ENCODE assay signal across 28 mouse cellular contexts in genomic region chr15:50580811-50581210, GRCm38 (mm10).
DNase-seq lines count a peak whose midpoint lies in the region; ATAC-seq and TF ChIP-seq lines count a peak whose summit lies in the region.
"Had no signal": no experiment of that assay in that cellular context is flagged by ENCODE, and none has a peak within 500 bp of the region (broad histone marks: within the 10 kb centered on the region; RNA-seq: fewer than 3 reads in every experiment).

No protein-coding gene starts in this region.

- H3K27ac ChIP-seq in heart, embryonic 10.5 days, result no peak overlapping the region
- no peak overlapping the region for H3K27ac ChIP-seq in liver, postnatal 0 days (ENCODE audit: low read depth)
- H3K27ac ChIP-seq in liver, embryonic 14.5 days, result no peak overlapping the region
- H3K27ac ChIP-seq: embryonic facial prominence, embryonic 10.5 days; embryonic facial prominence, embryonic 13.5 days; forebrain, embryonic 12.5 days; forebrain, embryonic 15.5 days; heart, embryonic 15.5 days; hindbrain, embryonic 14.5 days; hindbrain, postnatal 0 days had no signal

- no peak overlapping the region for H3K9ac ChIP-seq in liver, postnatal 0 days (replicated peaks)
- H3K9ac ChIP-seq in liver, embryonic 14.5 days (replicated peaks), result no peak overlapping the region
- H3K9ac ChIP-seq: embryonic facial prominence, embryonic 13.5 days; forebrain, embryonic 12.5 days; forebrain, embryonic 15.5 days; heart, embryonic 15.5 days; hindbrain, embryonic 14.5 days had no signal

- H3K4me1 ChIP-seq in heart, embryonic 10.5 days, result no peaks in the 10 kb centered on the region
- H3K4me1 ChIP-seq in liver, postnatal 0 days (ENCODE audit: insufficient read depth), result no peaks in the 10 kb centered on the region
- H3K4me1 ChIP-seq in liver, embryonic 14.5 days (replicated peaks; ENCODE audit: control insufficient read depth in 2 of 2, insufficient read depth in 2 of 2, low read length in 1 of 2), result no peaks in the 10 kb centered on the region
- H3K4me1 ChIP-seq: embryonic facial prominence, embryonic 10.5 days; embryonic facial prominence, embryonic 13.5 days; forebrain, embryonic 12.5 days; heart, embryonic 15.5 days had no signal

- no peak overlapping the region for H3K4me2 ChIP-seq in liver, postnatal 0 days (ENCODE audit: low read depth, low read length)
- H3K4me2 ChIP-seq in liver, embryonic 14.5 days (ENCODE audit: low read depth), result no peak overlapping the region
- H3K4me2 ChIP-seq: embryonic facial prominence, embryonic 13.5 days; forebrain, embryonic 12.5 days; forebrain, embryonic 15.5 days; heart, embryonic 15.5 days; hindbrain, embryonic 14.5 days had no signal

- 61% methylated on average over 5 of the region's 5 CpGs for WGBS in heart, embryonic 10.5 days
- WGBS in liver, postnatal 0 days (ENCODE audit: insufficient replicate concordance), result 83% methylated on average over 5 of the region's 5 CpGs
- WGBS in liver, embryonic 14.5 days (ENCODE audit: insufficient replicate concordance), result 54% methylated on average over 5 of the region's 5 CpGs

- H3K9me3 ChIP-seq in heart, embryonic 10.5 days, result no peaks in the 10 kb centered on the region
- no peaks in the 10 kb centered on the region; the same call in 1 of the 2 replicates for H3K9me3 ChIP-seq in liver, postnatal 0 days (ENCODE audit: low read length)
- no peaks in the 10 kb centered on the region for H3K9me3 ChIP-seq in liver, embryonic 14.5 days (ENCODE audit: control insufficient read depth, low read length)
- H3K9me3 ChIP-seq: forebrain, embryonic 12.5 days; forebrain, embryonic 15.5 days; heart, embryonic 15.5 days had no signal

- intact Hi-C loops in heart, postnatal 36 days (cut with DNase I), result loop anchor here (1.0 kb wide), 1 partner anchor 13 kb away; no protein-coding TSS in a partner anchor

- DNase-seq in heart, embryonic 10.5 days (ENCODE audit: low spot score), result peak; percentile 77
- no peak for DNase-seq in heart, postnatal 36 days
- DNase-seq in liver, result peak; percentile 5
- DNase-seq in liver, postnatal 0 days, result no peak
- peak in 2 of 3 experiments; percentile 1 to 4 for DNase-seq in liver, embryonic 14.5 days (ENCODE audit: low read depth in 3 of 3, low spot score in 3 of 3)
- DNase-seq in right cerebral cortex, postnatal 10 days (ENCODE audit: low spot score in 2 of 2), result no peak
- no peak for DNase-seq in cerebellum, postnatal 4 days (ENCODE audit: low spot score in 2 of 2)
- DNase-seq: adrenal gland, adult 2 months; adrenal gland, postnatal 14 days; cerebellum, adult 11 months; cerebellum, adult 2 months; cerebellum, adult 9-11 months; cerebellum, postnatal 25 days; embryo, embryonic 11 days; gastrocnemius, postnatal 10 days; gastrocnemius, postnatal 36 days; heart, postnatal 10 days; heart, postnatal 4 days had no signal

- no peak overlapping the region for H3K4me3 ChIP-seq in heart, embryonic 10.5 days
- no peak overlapping the region for H3K4me3 ChIP-seq in liver, postnatal 0 days (ENCODE audit: low read depth, low read length)
- H3K4me3 ChIP-seq in liver, embryonic 14.5 days (ENCODE audit: insufficient read depth in 1 of 2, low read depth in 2 of 2, low read length in 2 of 2), result no peak overlapping the region
- H3K4me3 ChIP-seq: embryonic facial prominence, embryonic 10.5 days; embryonic facial prominence, embryonic 13.5 days; erythroblast, embryonic 14.5 days; forebrain, embryonic 12.5 days; forebrain, embryonic 15.5 days; heart, embryonic 15.5 days had no signal

- no peaks in the 10 kb centered on the region for H3K27me3 ChIP-seq in heart, embryonic 10.5 days (ENCODE audit: insufficient read depth, poor library complexity, severe bottlenecking)
- no peaks in the 10 kb centered on the region for H3K27me3 ChIP-seq in liver, postnatal 0 days (ENCODE audit: insufficient read depth, low read length)
- no peaks in the 10 kb centered on the region for H3K27me3 ChIP-seq in liver, embryonic 14.5 days (ENCODE audit: control insufficient read depth, insufficient read depth, low read length)
- H3K27me3 ChIP-seq: embryonic facial prominence, embryonic 13.5 days; forebrain, embryonic 12.5 days; forebrain, embryonic 15.5 days; heart, embryonic 15.5 days had no signal

- TF ChIP-seq CTCF in liver, postnatal 0 days (IDR thresholded peaks at IDR 0.05; ENCODE audit: low read depth), result no peak
- no peak for TF ChIP-seq CTCF in liver, embryonic 14.5 days (IDR thresholded peaks at IDR 0.05; ENCODE audit: low read depth)

- TF ChIP-seq EP300 in liver, postnatal 0 days (IDR thresholded peaks at IDR 0.05; ENCODE audit: low read depth), result no peak
- TF ChIP-seq EP300 in liver, embryonic 14.5 days (IDR thresholded peaks at IDR 0.05; ENCODE audit: low read depth), result no peak

- no peaks in the 10 kb centered on the region for H3K36me3 ChIP-seq in heart, embryonic 10.5 days
- H3K36me3 ChIP-seq in liver, postnatal 0 days (replicated peaks; ENCODE audit: insufficient read depth, low read length), result no peaks in the 10 kb centered on the region
- H3K36me3 ChIP-seq in liver, embryonic 14.5 days (replicated peaks; ENCODE audit: control insufficient read depth, insufficient read depth, low read depth), result no peaks in the 10 kb centered on the region
- H3K36me3 ChIP-seq: embryonic facial prominence, embryonic 10.5 days; embryonic facial prominence, embryonic 13.5 days; forebrain, embryonic 12.5 days; forebrain, embryonic 15.5 days; heart, embryonic 15.5 days had no signal

- ATAC-seq in liver, postnatal 0 days, result no peak
- peak; percentile 74; the same call in 1 of the 2 replicates for ATAC-seq in liver, embryonic 14.5 days (ENCODE audit: insufficient read depth)
- ATAC-seq: forebrain, embryonic 15.5 days; hindbrain, postnatal 0 days; inflammation-experienced regulatory T-cells, adult 6 months; Patski had no signal

Comparison
In these comparisons a context has a peak if more than half of its experiments do, and no peak if none do; other contexts are left out.
1. DNase-seq: peak in heart, embryonic 10.5 days (single experiment), liver (single experiment) and liver, embryonic 14.5 days (2 of 3); none in heart, postnatal 36 days (0 of 2), liver, postnatal 0 days (single experiment), right cerebral cortex, postnatal 10 days (0 of 2) and cerebellum, postnatal 4 days (0 of 2).